Mouse (Mus musculus) c-Kit-positive CD71-positive TER-119-positive erythroid progenitor cells, embryonic 14.5 days (primary cell): ENCODE results near the gene Atp6v0b.

Experiments used
- DNase-seq: peaks from one replicate; pipeline ENCODE4 v3.0.0-alpha.2; 2013; ENCODE audit warnings: low spot score

The Atp6v0b gene

GRCm38 (mm10) chr4:117887133-117887532 lies at the start of gene Atp6v0b:
Atp6v0b (minus strand) TSS chr4:117887333.
- peak; percentile 87 for DNase-seq

DNA sequence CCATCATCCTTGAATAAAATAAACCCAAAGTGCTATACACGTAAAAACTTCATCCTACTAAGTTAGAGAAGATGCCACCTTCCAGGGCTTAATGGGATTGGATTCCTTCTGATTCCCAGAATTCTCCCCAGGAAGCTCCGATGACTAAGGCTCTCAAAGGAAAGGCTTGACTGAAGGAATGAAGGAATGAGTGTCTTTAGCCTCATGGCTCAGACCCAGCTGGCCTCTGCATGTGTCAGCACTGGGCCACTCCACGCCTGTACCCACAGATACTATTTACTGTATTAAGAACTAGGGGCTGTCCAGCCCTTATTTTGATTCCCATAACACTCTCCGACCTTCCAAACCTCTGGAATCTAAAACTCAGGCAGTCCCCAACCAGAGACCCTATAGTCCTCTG lies 46.9 kb upstream of the Atp6v0b start:
- DNase-seq: no peak

DNA sequence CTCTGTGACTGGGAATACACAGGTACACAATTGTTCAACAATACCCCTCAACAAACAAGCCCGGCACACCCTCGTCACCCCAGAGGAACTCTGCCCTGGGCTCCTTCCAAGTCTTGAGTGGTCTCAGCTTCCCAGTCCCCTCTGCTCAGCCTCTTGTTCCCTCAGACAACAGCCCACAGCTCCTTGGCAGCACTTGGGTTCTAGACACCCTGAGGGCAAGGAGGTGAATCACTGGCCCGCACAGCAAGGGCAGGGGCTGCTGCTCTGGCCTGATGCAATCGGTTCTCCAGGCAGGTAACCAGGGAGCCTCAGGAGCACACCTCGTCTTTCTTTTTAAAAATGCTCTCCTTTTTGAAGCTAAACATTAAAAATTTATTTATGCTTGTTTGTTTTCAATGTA lies 46.1 kb upstream of the Atp6v0b start:
- no peak for DNase-seq

GRCm38 (mm10) chr4:117929391-117929881 lies 42.3 kb upstream of the Atp6v0b start, which contains the start of gene Artn:
Artn (minus strand) TSS chr4:117929763.
- no peak for DNase-seq

DNA sequence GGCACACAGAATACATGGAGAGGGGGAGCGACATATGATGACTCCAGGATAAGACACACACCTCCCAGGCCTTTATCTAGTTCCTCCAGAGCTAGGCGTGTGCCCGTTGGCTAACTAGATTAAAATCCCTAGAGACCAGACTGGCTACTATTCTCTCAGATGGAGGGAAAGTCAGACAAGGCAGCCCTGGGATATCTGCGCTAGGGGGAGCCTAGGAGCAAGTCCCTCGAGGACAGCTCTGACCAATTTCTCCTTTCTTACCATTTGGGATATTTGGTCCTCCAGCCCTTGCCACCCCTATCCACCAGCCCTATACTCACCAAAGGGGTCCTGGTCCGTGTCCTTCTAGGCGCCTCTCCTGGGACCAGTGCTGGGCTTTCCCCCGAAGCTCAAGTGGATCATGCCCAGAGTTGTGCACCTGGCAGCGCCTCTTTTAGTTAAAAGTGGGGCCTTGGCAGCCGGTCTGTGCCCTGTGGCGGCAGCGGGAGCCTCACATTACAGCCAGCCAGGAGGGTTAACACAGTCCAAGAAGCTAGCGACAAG lies 41.6 kb upstream of the Atp6v0b start:
- DNase-seq: peak; percentile 94

DNA sequence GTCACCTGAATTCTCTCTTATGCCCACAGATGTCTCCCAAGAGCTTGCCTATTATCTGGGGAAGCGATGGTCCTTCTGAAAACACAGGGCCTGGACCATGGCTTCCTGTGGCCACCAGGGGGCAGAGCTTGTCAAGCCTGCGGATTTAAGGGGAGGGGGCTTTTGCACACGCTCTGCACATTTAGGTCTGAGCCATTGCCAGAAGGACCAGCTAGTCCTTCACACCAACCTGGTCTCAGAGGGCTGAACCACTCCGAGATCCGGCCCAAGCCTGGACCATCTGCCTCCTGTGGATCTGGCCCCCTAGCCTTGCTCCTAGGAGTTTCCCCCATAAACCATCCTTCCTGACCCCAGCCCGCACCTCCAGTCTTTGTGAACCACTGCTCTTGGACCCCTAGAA lies 41.1 kb upstream of the Atp6v0b start:
- DNase-seq: peak; percentile 53

GRCm38 (mm10) chr4:117926545-117927482 lies 39.7 kb upstream of the Atp6v0b start:
- no peak for DNase-seq

- no peak for DNase-seq
Observed at GRCm38 (mm10) chr4:117924916-117925315, 37.8 kb upstream of the Atp6v0b start.

DNA sequence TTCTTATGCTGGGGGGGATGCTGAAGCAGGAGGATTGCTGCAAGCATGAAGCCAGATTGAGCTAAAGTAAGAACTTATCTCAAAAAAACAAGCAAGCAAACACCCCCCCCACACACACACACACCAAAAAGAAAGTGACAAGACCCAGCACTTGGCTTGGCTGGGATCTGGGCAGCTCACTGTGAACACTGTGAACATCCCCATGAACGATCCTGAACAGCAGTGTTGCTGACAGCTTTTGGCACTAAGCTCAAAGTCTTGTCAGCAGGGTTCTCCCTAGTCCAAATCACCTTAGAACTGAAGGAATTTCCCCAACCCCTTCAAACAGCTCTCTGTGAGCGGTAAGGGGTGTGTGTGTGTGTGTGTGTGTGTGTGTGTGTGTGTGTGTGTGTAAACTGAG lies 36.3 kb upstream of the Atp6v0b start:
- DNase-seq: no peak

DNA sequence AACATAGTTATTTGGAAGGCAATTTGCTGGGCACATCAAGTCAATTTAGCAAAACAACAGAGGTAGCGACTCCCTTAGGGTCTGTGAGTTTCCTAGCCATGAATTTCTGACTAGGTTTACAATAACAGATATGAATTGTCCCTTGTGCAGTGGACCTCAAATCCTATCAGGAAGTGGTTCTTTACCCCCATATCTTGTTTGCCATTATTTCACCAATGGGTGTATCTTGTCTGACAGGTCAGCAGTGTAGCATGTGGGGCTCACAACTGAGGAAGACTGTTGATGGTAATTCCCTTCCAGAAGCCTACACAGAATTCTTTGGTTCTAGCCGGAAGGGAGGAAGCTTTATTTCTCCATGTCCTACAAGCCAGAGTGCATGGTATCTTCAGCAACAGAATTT lies 34.2 kb upstream of the Atp6v0b start:
- no peak for DNase-seq

DNA sequence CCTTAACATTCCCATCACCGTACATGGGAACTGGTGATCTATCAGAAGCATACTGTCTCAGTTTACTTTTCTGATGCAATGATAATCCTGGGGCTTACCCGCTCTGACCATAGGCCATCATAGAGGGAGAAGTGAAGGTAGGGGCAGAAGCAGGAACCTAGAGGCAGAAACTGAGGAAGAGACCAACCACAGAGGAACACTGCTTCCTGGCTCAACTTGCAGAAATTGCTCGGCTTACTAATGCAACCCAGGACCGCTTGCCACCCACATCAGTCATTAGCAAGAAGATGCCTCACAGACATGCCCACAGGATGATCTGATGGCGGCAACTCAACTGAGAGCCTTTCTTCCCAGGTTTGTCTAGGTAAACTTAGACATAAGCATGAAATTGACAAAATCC lies 31.6 kb upstream of the Atp6v0b start:
- DNase-seq: no peak

GRCm38 (mm10) chr4:117918261-117918660 lies 31.1 kb upstream of the Atp6v0b start:
- no peak for DNase-seq

DNA sequence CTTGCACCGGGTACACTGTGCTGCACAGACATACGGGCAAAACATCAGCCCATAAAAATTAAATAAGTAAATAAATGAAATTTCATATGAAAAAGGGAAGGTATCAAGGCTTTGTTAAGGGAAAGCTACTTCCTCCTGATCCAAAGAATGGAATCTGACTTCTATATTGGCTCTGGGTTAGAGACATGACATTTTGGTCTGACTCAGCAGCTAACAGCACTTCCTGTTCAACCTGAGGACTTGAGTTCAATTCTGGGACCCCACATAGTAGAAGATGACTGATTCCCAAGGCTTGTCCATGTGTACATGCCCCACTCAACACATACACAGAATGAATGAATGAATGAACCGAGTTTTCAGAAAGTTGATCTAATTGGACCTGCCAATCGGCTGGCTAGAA lies 30.7 kb upstream of the Atp6v0b start:
- DNase-seq: no peak

GRCm38 (mm10) chr4:117917402-117917801 lies 30.3 kb upstream of the Atp6v0b start:
- DNase-seq: no peak

DNA sequence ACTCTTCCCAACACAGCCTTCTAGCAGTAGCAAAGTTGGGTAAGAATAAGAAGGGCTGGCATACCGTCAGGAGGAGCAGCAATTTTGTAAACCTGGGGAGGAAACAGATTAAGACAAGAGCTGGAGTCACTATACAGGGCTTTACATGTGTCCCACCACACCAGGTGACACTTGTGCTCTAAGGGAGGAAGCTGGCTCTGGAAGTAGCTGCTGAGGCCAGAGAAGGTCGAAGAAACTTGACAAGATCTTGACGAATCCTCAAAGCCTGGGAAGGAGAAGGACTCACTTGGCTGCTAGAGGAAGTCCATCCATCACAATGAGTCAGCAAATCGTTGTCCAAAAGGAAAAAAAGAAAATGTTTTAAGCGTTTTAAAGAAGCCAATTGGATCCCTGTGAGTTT lies 29.3 kb upstream of the Atp6v0b start:
- no peak for DNase-seq

GRCm38 (mm10) chr4:117915489-117916105 lies 28.5 kb upstream of the Atp6v0b start:
- peak; percentile 44 for DNase-seq

- peak; percentile 87 for DNase-seq
Observed at GRCm38 (mm10) chr4:117914591-117915442, 27.7 kb upstream of the Atp6v0b start, which contains the start of gene Ipo13. Ipo13 (minus strand) TSS chr4:117914999.

GRCm38 (mm10) chr4:117914031-117914430 lies 26.9 kb upstream of the Atp6v0b start:
- no peak for DNase-seq

DNA sequence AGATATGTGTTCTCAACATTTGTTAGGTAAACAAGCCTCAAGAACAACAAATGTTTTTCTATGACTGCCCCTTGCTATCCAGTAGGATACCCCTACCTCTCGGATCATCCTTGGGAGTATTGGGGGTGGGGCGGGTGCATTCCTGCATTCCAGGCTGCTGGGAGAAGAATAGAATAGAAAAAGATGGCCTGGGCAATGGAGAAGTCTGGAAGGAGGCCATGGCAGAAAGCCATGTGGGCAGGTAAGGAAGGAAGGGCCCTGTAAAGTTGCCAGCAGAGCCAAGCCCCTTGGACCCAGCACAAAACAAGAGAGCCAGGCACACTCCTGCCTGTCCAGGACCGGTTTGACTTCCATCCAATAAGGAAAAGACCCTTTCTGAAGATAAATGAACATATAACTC lies 26.3 kb upstream of the Atp6v0b start:
- DNase-seq: no peak

DNA sequence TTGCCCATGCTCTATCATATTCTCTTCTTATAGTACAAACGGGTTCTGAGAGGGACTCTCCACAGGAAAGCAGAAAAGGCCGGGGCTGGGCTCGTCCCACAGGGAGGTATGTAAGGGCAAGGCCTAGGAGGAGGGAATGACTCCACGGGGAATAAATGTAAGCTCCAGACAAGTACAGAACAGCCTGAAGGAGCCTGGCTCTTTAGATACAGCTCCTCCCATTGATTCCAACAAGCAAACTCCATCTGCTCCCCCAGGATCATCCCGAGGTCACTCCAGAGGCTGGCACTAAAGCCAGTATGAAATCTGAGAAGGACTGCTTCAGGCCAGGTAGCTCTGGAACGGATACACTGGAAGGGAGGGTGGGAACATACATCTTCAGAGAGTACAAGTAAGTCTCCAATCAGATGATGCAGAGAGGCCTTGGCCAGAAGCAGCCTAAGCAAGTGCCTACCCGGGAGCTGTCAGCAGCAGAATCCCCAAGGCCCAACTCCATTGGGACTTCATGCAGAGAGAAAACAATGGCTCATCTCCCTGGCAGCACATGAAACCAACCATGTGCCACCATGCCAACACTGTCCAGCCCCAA lies 25.6 kb upstream of the Atp6v0b start:
- no peak for DNase-seq

DNA sequence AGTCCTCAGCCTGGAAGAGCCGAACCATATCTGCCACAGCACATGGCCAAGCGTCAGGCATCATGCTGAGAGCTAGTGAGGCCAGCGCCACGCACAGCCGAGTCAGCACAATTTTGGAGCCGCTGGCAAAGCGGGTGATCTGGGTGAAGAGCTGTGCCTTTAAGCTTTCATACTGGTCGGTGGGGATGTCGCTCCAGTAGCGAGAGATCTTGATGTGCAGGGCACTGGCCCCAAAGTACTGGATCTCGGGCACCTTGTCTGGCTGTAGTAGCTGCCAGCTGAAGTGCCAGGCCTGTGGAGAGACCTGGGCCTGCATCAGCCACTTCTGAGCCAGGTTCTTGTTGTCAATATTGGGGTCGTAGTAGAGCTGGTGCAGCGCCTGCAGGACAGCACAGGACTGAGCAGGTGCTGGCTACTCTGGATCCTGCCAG lies 25.0 kb upstream of the Atp6v0b start:
- DNase-seq: no peak
